Comparison of ENCODE assay signal across 14 mouse cellular contexts in genomic region chr15:79212750-79213446, GRCm38 (mm10). TPM values are rescaled to one million over a fixed set of nuclear protein-coding genes. Genes with fewer than 3 reads are reported as not detected.
DNase-seq lines count a peak whose midpoint lies in the region; ATAC-seq lines count a peak whose summit lies in the region.
"Had no signal": no experiment of that assay in that cellular context is flagged by ENCODE, and none has a peak within 500 bp of the region (broad histone marks: within the 10 kb centered on the region; RNA-seq: fewer than 3 reads in every experiment).

No protein-coding gene starts in this region.

- no peaks in the 10 kb centered on the region for H3K36me3 ChIP-seq in forebrain, embryonic 10.5 days (replicated peaks)
- no peaks in the 10 kb centered on the region for H3K36me3 ChIP-seq in forebrain, embryonic 11.5 days (ENCODE audit: control insufficient read depth, insufficient read depth, low read length)
- no peaks in the 10 kb centered on the region for H3K36me3 ChIP-seq in intestine, embryonic 16.5 days (ENCODE audit: control insufficient read depth, insufficient read depth, low read length)
- H3K36me3 ChIP-seq: hindbrain, embryonic 15.5 days had no signal

- no peak overlapping the region for H3K4me2 ChIP-seq in forebrain, embryonic 11.5 days (ENCODE audit: low read depth, low read length, severe bottlenecking)
- H3K4me2 ChIP-seq in intestine, embryonic 16.5 days (ENCODE audit: low read depth, low read length), result no peak overlapping the region
- H3K4me2 ChIP-seq: hindbrain, embryonic 15.5 days; liver, embryonic 11.5 days had no signal

- H3K27ac ChIP-seq in forebrain, embryonic 10.5 days, result peak overlapping the region; percentile 75
- H3K27ac ChIP-seq in forebrain, embryonic 11.5 days (ENCODE audit: low read depth, low read length), result no peak overlapping the region
- peak overlapping the region; percentile 37; the same call in 1 of the 2 replicates for H3K27ac ChIP-seq in intestine, embryonic 16.5 days (ENCODE audit: low read length)
- H3K27ac ChIP-seq: hindbrain, embryonic 15.5 days had no signal

- H3K27me3 ChIP-seq in forebrain, embryonic 10.5 days (ENCODE audit: poor library complexity, severe bottlenecking), result no peaks in the 10 kb centered on the region
- H3K27me3 ChIP-seq in forebrain, embryonic 11.5 days (ENCODE audit: control insufficient read depth, insufficient read depth, low read length), result no peaks in the 10 kb centered on the region
- no peaks in the 10 kb centered on the region; the same call in 1 of the 2 replicates for H3K27me3 ChIP-seq in intestine, embryonic 16.5 days (replicated peaks; ENCODE audit: control insufficient read depth, insufficient read depth, low read length)
- H3K27me3 ChIP-seq: hindbrain, embryonic 15.5 days had no signal

- 80% methylated on average over 26 of the region's 26 CpGs for WGBS in forebrain, embryonic 10.5 days
- 80% methylated on average over 26 of the region's 26 CpGs for WGBS in forebrain, embryonic 11.5 days
- WGBS in intestine, embryonic 16.5 days, result 88% methylated on average over 26 of the region's 26 CpGs

- no peak overlapping the region for H3K9ac ChIP-seq in forebrain, embryonic 11.5 days (ENCODE audit: low read length)
- no peak overlapping the region for H3K9ac ChIP-seq in intestine, embryonic 16.5 days (ENCODE audit: low read depth, low read length)
- H3K9ac ChIP-seq: hindbrain, embryonic 15.5 days had no signal

- peaks cover 24% of the 10 kb centered on the region for H3K4me1 ChIP-seq in forebrain, embryonic 10.5 days
- no peaks in the 10 kb centered on the region for H3K4me1 ChIP-seq in forebrain, embryonic 11.5 days (replicated peaks; ENCODE audit: control insufficient read depth, insufficient read depth, low read length)
- H3K4me1 ChIP-seq in intestine, embryonic 16.5 days (ENCODE audit: control insufficient read depth, insufficient read depth, low read length), result no peaks in the 10 kb centered on the region
- H3K4me1 ChIP-seq: hindbrain, embryonic 15.5 days had no signal

- DNase-seq in forebrain, embryonic 10.5 days (ENCODE audit: extremely low spot score, low spot score), result no peak
- DNase-seq in forebrain, embryonic 11.5 days (ENCODE audit: low spot score), result no peak
- peak; percentile 82 for DNase-seq in layer of hippocampus, adult 9-11 months
- DNase-seq in layer of hippocampus, postnatal 14 days (ENCODE audit: low spot score in 2 of 2), result no peak
- DNase-seq in ZHBTc4 (ENCODE audit: low read depth, low spot score), result peak; percentile 84
- no peak for DNase-seq in urinary bladder, adult 18-20 months (ENCODE audit: low spot score in 2 of 2)
- DNase-seq in kidney, adult 11 months, result no peak
- DNase-seq: adrenal gland, postnatal 25 days; cerebellum, postnatal 10 days; thymus, postnatal 25 days had no signal

- H3K4me3 ChIP-seq in forebrain, embryonic 10.5 days, result no peak overlapping the region
- no peak overlapping the region for H3K4me3 ChIP-seq in forebrain, embryonic 11.5 days (ENCODE audit: low read depth, low read length)
- no peak overlapping the region for H3K4me3 ChIP-seq in intestine, embryonic 16.5 days (ENCODE audit: low read length)
- H3K4me3 ChIP-seq: hindbrain, embryonic 15.5 days; myocyte had no signal

- no peak for ATAC-seq in forebrain, embryonic 11.5 days (replicated peaks; ENCODE audit: low FRiP score)
- ATAC-seq in intestine, embryonic 16.5 days, result peak; percentile 46

- H3K9me3 ChIP-seq in forebrain, embryonic 10.5 days, result no peaks in the 10 kb centered on the region
- H3K9me3 ChIP-seq in forebrain, embryonic 11.5 days (ENCODE audit: control insufficient read depth, low read length), result no peaks in the 10 kb centered on the region
- H3K9me3 ChIP-seq in intestine, embryonic 16.5 days (ENCODE audit: control insufficient read depth, low read length), result no peaks in the 10 kb centered on the region
- H3K9me3 ChIP-seq: hindbrain, embryonic 15.5 days had no signal

RNA-seq across cellular contexts. Expression of gene Pick1, which starts 16.1 kb away (rescaled TPM):
- polyA plus RNA-seq in forebrain, embryonic 10.5 days (2016; fragmentation: Nextera tagmentation; extraction: Ambion mirVana), result 47.8 and 50.5 TPM in 2 replicates
- 29.0 and 32.4 TPM in 2 replicates for polyA plus RNA-seq in forebrain, embryonic 11.5 days (2014; fragmentation: Nextera tagmentation; extraction: Ambion mirVana)
- 10 to 100 TPM; 47.6 to 47.8 TPM for total RNA-seq in layer of hippocampus, postnatal 14 days (2021)
- polyA plus RNA-seq in intestine, embryonic 16.5 days (2015; fragmentation: Nextera tagmentation; extraction: Ambion mirVana), result 51.2 and 56.2 TPM in 2 replicates

RNA-seq across cellular contexts. Expression of gene Gm49486, which starts 16.3 kb away (rescaled TPM):
- polyA plus RNA-seq in forebrain, embryonic 10.5 days (2016; fragmentation: Nextera tagmentation; extraction: Ambion mirVana), result 0.14 and 0.52 TPM in 2 replicates
- 0.31 and 0.41 TPM in 2 replicates for polyA plus RNA-seq in forebrain, embryonic 11.5 days (2014; fragmentation: Nextera tagmentation; extraction: Ambion mirVana)
- total RNA-seq in layer of hippocampus, postnatal 14 days (2021), result 1 to 10 TPM; 1.3 to 1.7 TPM
- polyA plus RNA-seq in intestine, embryonic 16.5 days (2015; fragmentation: Nextera tagmentation; extraction: Ambion mirVana), result 0.29 and 0.32 TPM in 2 replicates
- total RNA-seq: adrenal gland, postnatal 25 days had no signal

RNA-seq across cellular contexts. Expression of gene Slc16a8, which starts 41.7 kb away (rescaled TPM):
- polyA plus RNA-seq in forebrain, embryonic 10.5 days (2016; fragmentation: Nextera tagmentation; extraction: Ambion mirVana), result 0.15 TPM in 1 of 2 replicates, not detected in the other
- 0.16 TPM in 1 of 2 replicates, not detected in the other for polyA plus RNA-seq in forebrain, embryonic 11.5 days (2014; fragmentation: Nextera tagmentation; extraction: Ambion mirVana)
- total RNA-seq in layer of hippocampus, postnatal 14 days (2021), result 1 to 10 TPM in 1 of 2 experiments, under 1 TPM in 1; 0.21 to 1.0 TPM
- 0.07 TPM in 1 of 2 replicates, not detected in the other for polyA plus RNA-seq in intestine, embryonic 16.5 days (2015; fragmentation: Nextera tagmentation; extraction: Ambion mirVana)
- total RNA-seq: adrenal gland, postnatal 25 days had no signal

RNA-seq across cellular contexts. Expression of gene Sox10, which starts 47.9 kb away (rescaled TPM):
- polyA plus RNA-seq in forebrain, embryonic 10.5 days (2016; fragmentation: Nextera tagmentation; extraction: Ambion mirVana), result 1.2 and 1.3 TPM in 2 replicates
- polyA plus RNA-seq in forebrain, embryonic 11.5 days (2014; fragmentation: Nextera tagmentation; extraction: Ambion mirVana), result 1.3 and 1.4 TPM in 2 replicates
- total RNA-seq in layer of hippocampus, postnatal 14 days (2021), result 10 to 100 TPM; 52.2 to 54.1 TPM
- 5.2 and 5.4 TPM in 2 replicates for polyA plus RNA-seq in intestine, embryonic 16.5 days (2015; fragmentation: Nextera tagmentation; extraction: Ambion mirVana)
- polyA plus RNA-seq: myocyte had no signal

Comparison
In these comparisons a context has a peak if more than half of its experiments do, and no peak if none do; other contexts are left out.
1. DNase-seq: peak in layer of hippocampus, adult 9-11 months (single experiment) and ZHBTc4 (single experiment); none in forebrain, embryonic 10.5 days (single experiment), forebrain, embryonic 11.5 days (single experiment), layer of hippocampus, postnatal 14 days (0 of 2), urinary bladder, adult 18-20 months (0 of 2) and kidney, adult 11 months (single experiment).